Mouse (Mus musculus) C2C12 (cell line): ENCODE measurements around the gene Cyp26b1. TPM values are rescaled to one million over a fixed set of nuclear protein-coding genes. Genes with fewer than 3 reads are reported as not detected.

Experiments used
- H3K27me3 ChIP-seq: one replicate; pipeline ENCODE4 v1.6.1; 2011; ENCODE audit not compliant: control insufficient read depth, insufficient read depth, insufficient read length
- H3K36me3 ChIP-seq: one replicate; pipeline ENCODE4 v1.6.1; 2011; ENCODE audit not compliant: control insufficient read depth, insufficient read depth
- H3K4me3 ChIP-seq: one replicate; pipeline ENCODE4 v1.5.1; 2011; ENCODE audit warnings: mild to moderate bottlenecking, control low read depth; ENCODE audit not compliant: poor library complexity, insufficient read depth, severe bottlenecking
- H3K79me2 ChIP-seq: one replicate; pipeline ENCODE4 v1.6.1; 2011; ENCODE audit not compliant: control insufficient read depth, insufficient read depth
- H3K79me3 ChIP-seq: one replicate; pipeline ENCODE4 v1.6.1; 2011; ENCODE audit warnings: low read depth, control low read depth
- H3ac ChIP-seq: one replicate; pipeline ENCODE3; 2011; ENCODE audit warnings: low read depth; ENCODE audit not compliant: control insufficient read depth, insufficient read length
- CEBPB ChIP-seq: IDR thresholded peaks from one replicate; pipeline ENCODE4 v1.6.1; 2011; ENCODE audit warnings: low read depth, mild to moderate bottlenecking, control low read depth, moderate library complexity
- CTCF ChIP-seq: IDR thresholded peaks from one replicate; pipeline ENCODE4 v1.5.1; 2011; ENCODE audit not compliant: control insufficient read depth, insufficient read depth, insufficient read length
- FOSL1 ChIP-seq: IDR thresholded peaks from one replicate; pipeline ENCODE4 v1.8.0; 2011; ENCODE audit warnings: mild to moderate bottlenecking, low read length; ENCODE audit not compliant: poor library complexity, insufficient read depth, severe bottlenecking
- MAX ChIP-seq: IDR thresholded peaks from one replicate; pipeline ENCODE4 v1.6.1; 2011; ENCODE audit warnings: mild to moderate bottlenecking, control low read depth
- MYOD1 ChIP-seq: IDR thresholded peaks from one replicate; pipeline ENCODE4 v1.6.1; 2011; ENCODE audit warnings: low read depth; ENCODE audit not compliant: control insufficient read depth, insufficient read length
- MYOG ChIP-seq: IDR thresholded peaks from one replicate; pipeline ENCODE4 v1.6.1; 2011; ENCODE audit not compliant: control insufficient read depth, insufficient read length; ENCODE audit errors: extremely low read depth
- USF1 ChIP-seq: IDR thresholded peaks from one replicate; pipeline ENCODE4 v1.6.1; 2011; ENCODE audit warnings: low read depth, mild to moderate bottlenecking, control low read depth, moderate library complexity
- polyA plus RNA-seq: library from polyadenylated mRNA; unstranded; fragments of >200 nt; fragmentation: generic; extraction: Trizol; gene quantifications from one replicate; pipeline ENCODE4 v1.2.1, GENCODE M21; 2012; ENCODE audit warnings: missing spikeins

Cyp26b1 gene
- polyA plus RNA-seq, 1 experiment = 4.4 TPM

- Histone ChIP-seq H3K27me3 (no peaks in the 10 kb centered on the region), H3K79me2 (no peaks in the 10 kb centered on the region), H3K4me3 (no peak overlapping the region), H3K79me3 (no peaks in the 10 kb centered on the region), H3K36me3 (no peaks in the 10 kb centered on the region), H3ac (no peak overlapping the region)
- TF ChIP-seq MYOD1 (no peak), CEBPB (no peak), MYOG (no peak), MAX (no peak), FOSL1 (no peak), USF1 (no peak), CTCF (no peak)
These were observed 35.1 kb upstream of the Cyp26b1 start for GRCm38 (mm10) chr6:84628831-84629230.

- Histone ChIP-seq H3ac (no peak overlapping the region), H3K36me3 (no peaks in the 10 kb centered on the region)
- TF ChIP-seq MAX = no peak
- no peak for TF ChIP-seq FOSL1
- no peak for TF ChIP-seq CTCF
- no peak for TF ChIP-seq CEBPB
- no peak for TF ChIP-seq USF1
- TF ChIP-seq MYOD1 = no peak
- TF ChIP-seq MYOG = no peak
These were observed 32.7 kb upstream of the Cyp26b1 start for GRCm38 (mm10) chr6:84626398-84626797.

GRCm38 (mm10) chr6:84619166-84619565 lies 25.5 kb upstream of the Cyp26b1 start:
- Histone ChIP-seq H3K4me3 (no peak overlapping the region), H3K79me2 (no peaks in the 10 kb centered on the region), H3ac (no peak overlapping the region), H3K79me3 (no peaks in the 10 kb centered on the region), H3K36me3 (no peaks in the 10 kb centered on the region), H3K27me3 (no peaks in the 10 kb centered on the region)
- TF ChIP-seq FOSL1 = no peak
- no peak for TF ChIP-seq MYOD1
- no peak for TF ChIP-seq MAX
- TF ChIP-seq CEBPB = no peak
- TF ChIP-seq MYOG = no peak
- no peak for TF ChIP-seq CTCF

More at GRCm38 (mm10) chr6:84626398-84626797, 32.7 kb upstream of the Cyp26b1 start:
- no peak overlapping the region for H3K4me3 ChIP-seq
- H3K79me3 ChIP-seq = no peaks in the 10 kb centered on the region
- H3K79me2 ChIP-seq = no peaks in the 10 kb centered on the region
- no peaks in the 10 kb centered on the region for H3K27me3 ChIP-seq

GRCm38 (mm10) chr6:84617051-84617450 lies 23.3 kb upstream of the Cyp26b1 start:
- no peaks in the 10 kb centered on the region for H3K27me3 ChIP-seq
- no peaks in the 10 kb centered on the region for H3K36me3 ChIP-seq
- H3ac ChIP-seq = no peak overlapping the region
- TF ChIP-seq CTCF (no peak), MYOG (no peak), CEBPB (no peak), MAX (no peak), USF1 (no peak), FOSL1 (no peak), MYOD1 (no peak)
- H3K4me3 ChIP-seq = no peak overlapping the region
- no peaks in the 10 kb centered on the region for H3K79me2 ChIP-seq
- no peaks in the 10 kb centered on the region for H3K79me3 ChIP-seq

- H3ac ChIP-seq = no peak overlapping the region
- no peaks in the 10 kb centered on the region for H3K27me3 ChIP-seq
- H3K79me3 ChIP-seq = no peaks in the 10 kb centered on the region
- H3K36me3 ChIP-seq = no peaks in the 10 kb centered on the region
- no peak overlapping the region for H3K4me3 ChIP-seq
- no peaks in the 10 kb centered on the region for H3K79me2 ChIP-seq
- no peak for TF ChIP-seq CEBPB
- no peak for TF ChIP-seq CTCF
- TF ChIP-seq MYOD1 = no peak
- no peak for TF ChIP-seq MYOG
- TF ChIP-seq FOSL1 = no peak
- no peak for TF ChIP-seq MAX
- no peak for TF ChIP-seq USF1
These were observed 22.9 kb upstream of the Cyp26b1 start for GRCm38 (mm10) chr6:84616586-84616985.

- TF ChIP-seq CTCF (no peak), MYOG (no peak), CEBPB (no peak), MYOD1 (no peak), FOSL1 (no peak), USF1 (no peak), MAX (no peak)
- no peaks in the 10 kb centered on the region for H3K79me3 ChIP-seq
- H3K36me3 ChIP-seq = no peaks in the 10 kb centered on the region
- no peaks in the 10 kb centered on the region for H3K27me3 ChIP-seq
- no peaks in the 10 kb centered on the region for H3K79me2 ChIP-seq
- H3K4me3 ChIP-seq = no peak overlapping the region
- H3ac ChIP-seq = no peak overlapping the region
These were observed 19.9 kb upstream of the Cyp26b1 start for GRCm38 (mm10) chr6:84613561-84613960.
